Comparison of ENCODE assay signal across 19 mouse cellular contexts in the genomic region with DNA sequence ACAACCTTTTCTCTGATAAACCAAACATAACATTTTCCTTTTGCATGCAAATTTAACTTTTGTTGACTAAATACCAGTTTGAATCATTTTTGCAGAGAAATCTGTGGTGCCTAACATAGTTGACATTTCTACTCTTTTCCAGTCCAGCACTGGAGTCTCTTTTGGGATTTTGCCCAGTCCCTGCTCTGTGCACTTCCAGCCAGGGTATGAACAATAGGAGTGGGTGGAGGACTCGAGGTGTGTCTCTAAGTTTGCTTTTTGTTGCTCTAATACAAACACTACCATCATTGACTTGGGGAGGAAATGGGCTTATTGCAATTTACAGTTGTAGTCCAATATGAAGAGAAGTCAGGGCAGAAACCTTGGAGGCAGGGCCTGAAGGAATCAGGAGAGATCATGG.
DNase-seq lines count a peak whose midpoint lies in the region; ATAC-seq and TF ChIP-seq lines count a peak whose summit lies in the region.
"Had no signal": no experiment of that assay in that cellular context is flagged by ENCODE, and none has a peak within 500 bp of the region (broad histone marks: within the 10 kb centered on the region; RNA-seq: fewer than 3 reads in every experiment).

No protein-coding gene starts in this region.

- no peak for TF ChIP-seq POLR2A in embryonic fibroblast, embryonic 13.5 days (IDR thresholded peaks at IDR 0.05; ENCODE audit: low read depth, low read length)

- no peak overlapping the region for H3K4me3 ChIP-seq in lung, embryonic 15.5 days
- H3K4me3 ChIP-seq in stomach, embryonic 14.5 days (ENCODE audit: low read depth, low read length): no peak overlapping the region
- H3K4me3 ChIP-seq in stomach, postnatal 0 days (ENCODE audit: low read depth, low read length): no peak overlapping the region
- no peak overlapping the region for H3K4me3 ChIP-seq in embryonic fibroblast, embryonic 13.5 days (ENCODE audit: insufficient read depth, low read length)
- H3K4me3 ChIP-seq: forebrain, embryonic 12.5 days; heart, adult 2 months; heart, embryonic 15.5 days had no signal

- H3K27me3 ChIP-seq in lung, embryonic 15.5 days: no peaks in the 10 kb centered on the region
- no peaks in the 10 kb centered on the region for H3K27me3 ChIP-seq in stomach, embryonic 14.5 days (ENCODE audit: control insufficient read depth, insufficient read depth, low read length)
- H3K27me3 ChIP-seq in stomach, postnatal 0 days (ENCODE audit: control insufficient read depth, insufficient read depth, low read length): no peaks in the 10 kb centered on the region
- H3K27me3 ChIP-seq: forebrain, embryonic 12.5 days; heart, embryonic 15.5 days had no signal

- H3K4me2 ChIP-seq in lung, embryonic 15.5 days: no peak overlapping the region
- H3K4me2 ChIP-seq in stomach, embryonic 14.5 days (replicated peaks; ENCODE audit: low read depth, low read length): no peak overlapping the region
- H3K4me2 ChIP-seq in stomach, postnatal 0 days (replicated peaks; ENCODE audit: low read depth): no peak overlapping the region
- H3K4me2 ChIP-seq: forebrain, embryonic 12.5 days; heart, embryonic 11.5 days; heart, embryonic 15.5 days; hindbrain, embryonic 14.5 days had no signal

- 37% methylated on average over 1 of the region's 1 CpGs for WGBS in lung, embryonic 15.5 days
- 41% methylated on average over 1 of the region's 1 CpGs for WGBS in stomach, embryonic 14.5 days
- 22% methylated on average over 1 of the region's 1 CpGs for WGBS in stomach, postnatal 0 days

- no peak for DNase-seq in lung, postnatal 25 days (ENCODE audit: low spot score)
- no peak for DNase-seq in stomach, postnatal 0 days (ENCODE audit: low spot score)
- no peak for DNase-seq in frontal cortex, adult 2 months (ENCODE audit: extremely low spot score in 1 of 2, low spot score in 1 of 2)
- DNase-seq: adrenal gland, postnatal 14 days; cerebellum, adult 11-12 months; cerebellum, adult 9-11 months; cerebellum, postnatal 36 days; gastrocnemius, postnatal 14 days; heart, adult 2 months; heart, postnatal 14 days had no signal

- no peak for TF ChIP-seq EP300 in stomach, postnatal 0 days (optimal IDR thresholded peaks at IDR 0.05)

- no peak overlapping the region for H3K9ac ChIP-seq in lung, embryonic 15.5 days
- no peak overlapping the region for H3K9ac ChIP-seq in stomach, embryonic 14.5 days (replicated peaks; ENCODE audit: low read depth, low read length)
- H3K9ac ChIP-seq in stomach, postnatal 0 days (ENCODE audit: low read length): no peak overlapping the region
- H3K9ac ChIP-seq: forebrain, embryonic 12.5 days; heart, embryonic 15.5 days; hindbrain, embryonic 14.5 days had no signal

- no peaks in the 10 kb centered on the region for H3K36me3 ChIP-seq in lung, embryonic 15.5 days
- no peaks in the 10 kb centered on the region for H3K36me3 ChIP-seq in stomach, embryonic 14.5 days (ENCODE audit: control insufficient read depth, insufficient read depth, low read length)
- H3K36me3 ChIP-seq in stomach, postnatal 0 days (ENCODE audit: control insufficient read depth, insufficient read depth, low read length): no peaks in the 10 kb centered on the region
- H3K36me3 ChIP-seq: forebrain, embryonic 12.5 days; heart, embryonic 15.5 days had no signal

- H3K9me3 ChIP-seq in lung, embryonic 15.5 days: no peaks in the 10 kb centered on the region
- no peaks in the 10 kb centered on the region for H3K9me3 ChIP-seq in stomach, embryonic 14.5 days (ENCODE audit: control insufficient read depth, low read depth, low read length)
- H3K9me3 ChIP-seq in stomach, postnatal 0 days (ENCODE audit: control insufficient read depth, low read length): no peaks in the 10 kb centered on the region
- H3K9me3 ChIP-seq: forebrain, embryonic 12.5 days; heart, embryonic 15.5 days had no signal

- ATAC-seq in lung, embryonic 15.5 days (ENCODE audit: borderline replicate concordance, extremely low read depth, low FRiP score, low TSS enrichment): no peak
- ATAC-seq in stomach, embryonic 14.5 days (ENCODE audit: insufficient number of reproducible peaks, insufficient read depth, low FRiP score, low read depth): no peak
- no peak for ATAC-seq in stomach, postnatal 0 days (ENCODE audit: low FRiP score, low TSS enrichment)
- no peak for ATAC-seq in activated CD4-positive, CD25-positive, alpha-beta regulatory T cell, adult 4 months
- ATAC-seq: forebrain, embryonic 16.5 days had no signal

- H3K4me1 ChIP-seq in lung, embryonic 15.5 days: peaks cover 9% of the 10 kb centered on the region; the same call in 1 of the 2 replicates
- no peaks in the 10 kb centered on the region for H3K4me1 ChIP-seq in stomach, embryonic 14.5 days (ENCODE audit: control insufficient read depth, insufficient read depth, low read length)
- H3K4me1 ChIP-seq in stomach, postnatal 0 days (replicated peaks; ENCODE audit: control insufficient read depth, insufficient read depth): no peaks in the 10 kb centered on the region
- no peaks in the 10 kb centered on the region for H3K4me1 ChIP-seq in embryonic fibroblast, embryonic 13.5 days (ENCODE audit: control insufficient read depth, insufficient read depth, low read length)
- H3K4me1 ChIP-seq: forebrain, embryonic 12.5 days had no signal

- no peak for TF ChIP-seq CTCF in stomach, postnatal 0 days (IDR thresholded peaks at IDR 0.05; ENCODE audit: low read depth)
- no peak for TF ChIP-seq CTCF in embryonic fibroblast, embryonic 13.5 days (IDR thresholded peaks at IDR 0.05; ENCODE audit: borderline replicate concordance, insufficient read depth, low read length)

- peak overlapping the region; percentile 20; the same call in 1 of the 2 replicates for H3K27ac ChIP-seq in lung, embryonic 15.5 days
- peak overlapping the region; percentile 66 for H3K27ac ChIP-seq in stomach, embryonic 14.5 days (ENCODE audit: low read length)
- H3K27ac ChIP-seq in stomach, postnatal 0 days (replicated peaks): no peak overlapping the region
- H3K27ac ChIP-seq in embryonic fibroblast, embryonic 13.5 days (ENCODE audit: insufficient read depth, low read length): peak overlapping the region; percentile 74; the same call in 1 of the 2 replicates
- H3K27ac ChIP-seq: forebrain, embryonic 12.5 days; heart, adult 2 months; heart, embryonic 15.5 days; hindbrain, embryonic 14.5 days had no signal
